Mouse (Mus musculus): ENCODE measurements around the gene Lims1. TPM values are rescaled to one million over a fixed set of nuclear protein-coding genes. Genes with fewer than 3 reads are reported as not detected.
A peak's percentile ranks its signal among the peaks of the same experiment; 100 is the strongest.

The Lims1 gene
- polyA plus RNA-seq, 1 experiment = 11.4 TPM

- under 1% methylated on average over 67 of the region's 91 CpGs for WGBS
- H3K36me3 ChIP-seq (ENCODE audit: control insufficient read depth, insufficient read depth, low read length) = no peaks in the 10 kb centered on the region
- peak; percentile 65 for TF ChIP-seq POLR2A (IDR thresholded peaks at IDR 0.05; ENCODE audit: low read depth, low read length)
- no peak for TF ChIP-seq CTCF (IDR thresholded peaks at IDR 0.05; ENCODE audit: extremely low read depth, insufficient read depth, insufficient read length, insufficient replicate concordance)
- peak; percentile 96 to 98 for DNase-seq (ENCODE audit: low read depth in 1 of 2, low spot score in 2 of 2)
- H3K27me3 ChIP-seq (ENCODE audit: control insufficient read depth, insufficient read depth, low read length) = no peaks in the 10 kb centered on the region
- peak within 1 kb of the TSS; percentile 97 for H3K27ac ChIP-seq (ENCODE audit: insufficient read depth, low read length)
- no peaks in the 10 kb centered on the region for H3K4me1 ChIP-seq (ENCODE audit: control insufficient read depth, insufficient read depth, insufficient read length)
- H3K4me3 ChIP-seq (ENCODE audit: extremely low read depth, insufficient read depth, insufficient read length) = peak within 1 kb of the TSS; percentile 93
These were observed 123.4 kb downstream of the Lims1 start, which contains the start of gene Ranbp2 for GRCm38 (mm10) chr10:58446384-58447279. Gene Ranbp2 (plus strand): TSS chr10:58446920.

GRCm38 (mm10) chr10:58447280-58447781, 124.1 kb downstream of the Lims1 start:
- peak in 1 of 2 experiments; percentile 22 for DNase-seq (ENCODE audit: low read depth in 1 of 2, low spot score in 2 of 2)
- H3K4me3 ChIP-seq (ENCODE audit: extremely low read depth, insufficient read depth, insufficient read length) = peak overlapping the region; percentile 93
- no peaks in the 10 kb centered on the region for H3K4me1 ChIP-seq (ENCODE audit: control insufficient read depth, insufficient read depth, insufficient read length)
- TF ChIP-seq POLR2A (IDR thresholded peaks at IDR 0.05; ENCODE audit: low read depth, low read length) (no peak), CTCF (IDR thresholded peaks at IDR 0.05; ENCODE audit: extremely low read depth, insufficient read depth, insufficient read length, insufficient replicate concordance) (no peak)
- no peaks in the 10 kb centered on the region for H3K27me3 ChIP-seq (ENCODE audit: control insufficient read depth, insufficient read depth, low read length)
- WGBS = 0% methylated on average over 32 of the region's 32 CpGs
- H3K36me3 ChIP-seq (ENCODE audit: control insufficient read depth, insufficient read depth, low read length) = peaks cover 2% of the 10 kb centered on the region
- peak overlapping the region; percentile 97 for H3K27ac ChIP-seq (ENCODE audit: insufficient read depth, low read length)

GRCm38 (mm10) chr10:58451575-58451974, 128.3 kb downstream of the Lims1 start:
- no peak for DNase-seq (ENCODE audit: low read depth in 1 of 2, low spot score in 2 of 2)
- Histone ChIP-seq H3K4me1 (ENCODE audit: control insufficient read depth, insufficient read depth, insufficient read length) (no peaks in the 10 kb centered on the region), H3K36me3 (ENCODE audit: control insufficient read depth, insufficient read depth, low read length) (peaks cover 19% of the 10 kb centered on the region), H3K4me3 (ENCODE audit: extremely low read depth, insufficient read depth, insufficient read length) (no peak overlapping the region), H3K27me3 (ENCODE audit: control insufficient read depth, insufficient read depth, low read length) (no peaks in the 10 kb centered on the region), H3K27ac (ENCODE audit: insufficient read depth, low read length) (no peak overlapping the region)
- no peak for TF ChIP-seq POLR2A (IDR thresholded peaks at IDR 0.05; ENCODE audit: low read depth, low read length)
- TF ChIP-seq CTCF (IDR thresholded peaks at IDR 0.05; ENCODE audit: extremely low read depth, insufficient read depth, insufficient read length, insufficient replicate concordance) = no peak

- 87% methylated on average over 1 of the region's 1 CpGs for WGBS
These were observed 128.9 kb downstream of the Lims1 start for GRCm38 (mm10) chr10:58452185-58452584.

GRCm38 (mm10) chr10:58459896-58460295, 136.6 kb downstream of the Lims1 start:
- DNase-seq (ENCODE audit: low read depth in 1 of 2, low spot score in 2 of 2) = no peak
- H3K36me3 ChIP-seq (ENCODE audit: control insufficient read depth, insufficient read depth, low read length) = peaks cover 27% of the 10 kb centered on the region
- no peak overlapping the region for H3K4me3 ChIP-seq (ENCODE audit: extremely low read depth, insufficient read depth, insufficient read length)
- no peaks in the 10 kb centered on the region for H3K4me1 ChIP-seq (ENCODE audit: control insufficient read depth, insufficient read depth, insufficient read length)
- H3K27ac ChIP-seq (ENCODE audit: insufficient read depth, low read length) = no peak overlapping the region
- no peaks in the 10 kb centered on the region for H3K27me3 ChIP-seq (ENCODE audit: control insufficient read depth, insufficient read depth, low read length)
- TF ChIP-seq POLR2A (IDR thresholded peaks at IDR 0.05; ENCODE audit: low read depth, low read length) (no peak), CTCF (IDR thresholded peaks at IDR 0.05; ENCODE audit: extremely low read depth, insufficient read depth, insufficient read length, insufficient replicate concordance) (no peak)
- 94% methylated on average over 1 of the region's 1 CpGs for WGBS

More at GRCm38 (mm10) chr10:58452185-58452584, 128.9 kb downstream of the Lims1 start:
- no peaks in the 10 kb centered on the region for H3K27me3 ChIP-seq (ENCODE audit: control insufficient read depth, insufficient read depth, low read length)
- H3K36me3 ChIP-seq (ENCODE audit: control insufficient read depth, insufficient read depth, low read length) = peaks cover 20% of the 10 kb centered on the region
- TF ChIP-seq POLR2A (IDR thresholded peaks at IDR 0.05; ENCODE audit: low read depth, low read length) (no peak), CTCF (IDR thresholded peaks at IDR 0.05; ENCODE audit: extremely low read depth, insufficient read depth, insufficient read length, insufficient replicate concordance) (no peak)
- no peak for DNase-seq (ENCODE audit: low read depth in 1 of 2, low spot score in 2 of 2)
- no peak overlapping the region for H3K4me3 ChIP-seq (ENCODE audit: extremely low read depth, insufficient read depth, insufficient read length)
- H3K27ac ChIP-seq (ENCODE audit: insufficient read depth, low read length) = no peak overlapping the region; the same call in 1 of the 2 replicates
- H3K4me1 ChIP-seq (ENCODE audit: control insufficient read depth, insufficient read depth, insufficient read length) = no peaks in the 10 kb centered on the region

Other genes with a start within 250 kb of the Lims1 start
- not detected in 2 replicates for gene AW822073, start 98.5 kb upstream of the Lims1 start, polyA plus RNA-seq (2012; rRNA removed)
- gene Duxf3, start 90.8 kb upstream of the Lims1 start, polyA plus RNA-seq (2012; rRNA removed) = not detected in 2 replicates
- not detected in 2 replicates for gene Gm4981, start 86.8 kb upstream of the Lims1 start, polyA plus RNA-seq (2012; rRNA removed)
- 3.7 and 4.6 TPM in 2 replicates for gene Gcc2, start 68.0 kb upstream of the Lims1 start, polyA plus RNA-seq (2012; rRNA removed)
- 2.5 and 2.6 TPM in 2 replicates for gene Ranbp2, start 123.5 kb downstream of the Lims1 start, polyA plus RNA-seq (2012; rRNA removed)
- gene Ccdc138, start 174.5 kb downstream of the Lims1 start, polyA plus RNA-seq (2012; rRNA removed) = 0.14 and 0.22 TPM in 2 replicates

Data from spleen, adult 2 months (tissue).